Mouse (Mus musculus): Measurements from ENCODE around the gene Abr.
A peak's percentile ranks its signal among the peaks of the same experiment; 100 is the strongest.

The Abr gene

DNA sequence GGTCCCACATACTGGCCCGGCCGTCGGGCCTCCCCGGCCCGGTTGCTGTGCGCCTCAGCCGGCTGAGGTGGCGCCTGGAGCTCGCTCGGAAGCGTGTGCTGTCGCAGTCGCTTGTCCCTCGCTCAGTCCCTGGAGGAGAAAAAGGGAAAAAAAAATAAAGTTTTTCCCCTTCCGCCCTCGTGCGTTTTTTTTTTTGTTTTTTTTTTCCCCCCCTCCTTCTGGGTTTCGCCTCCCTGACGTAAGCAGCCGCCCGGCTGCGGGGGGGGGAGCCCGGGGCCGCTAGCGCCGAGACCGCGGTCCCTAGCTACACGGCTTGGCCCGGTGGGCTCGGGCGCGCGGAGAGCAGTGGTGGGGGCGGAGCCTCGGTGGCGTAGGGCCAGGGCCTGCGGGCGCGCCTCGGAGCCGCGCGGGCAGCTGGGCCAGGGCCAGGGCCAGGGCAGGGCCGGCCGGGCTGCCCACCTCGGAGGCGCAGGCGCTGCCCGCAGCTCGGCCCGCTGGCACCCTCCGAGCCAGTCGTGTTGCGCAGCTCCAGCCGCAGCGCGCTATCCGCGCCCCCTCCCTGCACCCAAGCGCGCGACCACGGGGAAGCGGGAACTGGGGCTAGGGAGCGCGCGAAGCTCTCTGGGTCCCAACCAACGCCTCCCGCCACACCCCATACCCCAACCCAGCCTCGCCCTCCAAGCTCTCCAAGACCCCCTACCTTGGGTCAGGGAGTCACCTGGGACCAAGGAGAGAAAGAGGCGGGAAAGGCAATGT, 1.3 kb upstream of the Abr start:
- DNase-seq (ENCODE audit: low spot score) = no peak

DNA sequence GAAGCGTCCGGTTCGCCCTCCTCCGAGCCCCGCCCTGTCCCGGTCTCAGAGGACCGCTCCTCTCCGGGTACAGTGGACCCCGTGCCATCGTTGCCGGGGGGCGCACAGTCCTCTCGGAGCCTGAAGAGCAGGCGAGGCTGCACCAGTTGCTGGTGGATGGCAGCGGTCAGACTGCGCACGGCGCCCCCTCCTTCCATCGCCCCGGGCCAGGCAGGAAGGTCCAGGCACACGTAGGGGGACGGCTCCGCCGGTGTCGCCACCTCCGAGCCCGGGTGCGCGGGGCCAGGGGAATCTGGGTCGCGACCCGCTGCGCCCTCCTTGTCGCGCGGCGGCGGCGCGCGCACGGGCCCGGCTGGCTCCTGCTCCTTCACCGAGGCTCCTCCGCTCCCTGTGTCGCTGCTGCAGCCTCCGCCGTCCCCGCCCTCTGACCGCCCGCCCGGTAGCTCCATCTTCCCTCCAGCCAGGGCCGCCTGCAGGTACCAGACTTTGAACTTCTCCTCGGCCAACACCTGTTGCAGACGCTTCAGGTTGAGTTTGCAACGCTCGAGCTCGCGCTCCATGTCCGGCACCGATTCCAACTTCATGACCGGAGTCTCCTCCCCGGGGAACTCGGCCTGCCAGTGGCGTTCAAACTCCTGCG, 572 bp upstream of the Abr start:
- DNase-seq (ENCODE audit: low spot score) = no peak

DNA sequence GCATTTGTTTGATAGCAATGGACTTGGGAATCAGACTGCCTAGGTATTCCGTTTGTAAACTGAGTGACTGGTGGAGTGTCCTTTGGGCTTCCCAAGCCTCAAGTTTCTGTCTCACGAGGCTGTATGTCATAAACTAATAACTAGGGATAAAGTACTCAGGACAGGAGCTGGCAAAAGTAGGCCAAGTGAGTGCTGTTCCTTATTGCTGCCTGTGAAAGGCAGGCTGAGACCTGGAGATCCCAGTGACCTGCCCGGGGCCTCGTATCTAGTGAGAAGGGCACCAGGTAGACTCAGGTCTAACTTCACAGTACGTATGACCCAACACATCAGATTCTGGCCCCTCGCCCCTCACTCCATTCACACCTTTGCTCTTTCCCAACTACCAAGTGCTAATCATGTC, 4.0 kb downstream of the Abr start:
- DNase-seq (ENCODE audit: low spot score) = no peak

DNA sequence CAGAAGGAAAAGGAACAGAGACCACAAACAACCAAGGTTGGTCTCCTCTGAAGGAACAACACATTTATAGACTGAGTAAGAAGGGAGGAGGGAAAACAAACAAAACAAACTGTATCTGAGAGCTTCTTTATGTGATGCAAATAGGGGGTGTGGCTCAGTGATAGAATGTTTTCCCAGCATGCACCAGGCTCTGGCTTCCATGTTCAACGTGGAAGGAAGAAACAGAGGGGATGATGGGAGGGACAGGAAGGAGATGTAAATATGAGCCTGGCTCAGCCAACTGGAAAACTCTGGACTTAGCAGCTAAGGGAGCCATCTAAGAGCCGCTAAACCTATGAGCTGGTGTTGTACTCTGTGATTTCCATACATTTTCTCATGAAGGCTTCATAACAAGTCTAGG, 7.9 kb downstream of the Abr start:
- DNase-seq (ENCODE audit: low spot score) = no peak

DNA sequence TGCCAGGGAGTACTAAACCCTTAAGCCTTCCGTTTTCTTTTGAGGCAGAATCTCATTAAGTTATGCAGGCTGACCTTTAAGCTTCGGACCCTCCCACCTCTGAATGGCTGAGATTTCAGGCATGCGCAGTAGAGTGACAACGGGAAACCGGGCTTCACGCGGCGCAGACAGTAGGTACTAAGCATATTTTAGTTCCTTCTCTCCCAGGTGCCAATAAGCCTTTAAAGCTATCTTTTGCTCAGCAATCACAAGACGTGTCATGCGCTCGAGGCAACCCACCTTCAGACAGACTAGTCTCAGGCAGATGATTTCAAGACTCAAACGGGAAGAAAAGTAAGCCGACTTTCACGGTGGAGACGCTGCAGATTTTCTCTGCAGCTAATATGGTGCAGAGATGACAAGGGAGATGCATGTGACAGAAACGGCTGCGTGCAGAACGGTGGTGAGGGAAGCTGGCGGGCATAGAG, 9.4 kb downstream of the Abr start:
- no peak for DNase-seq (ENCODE audit: low spot score)

DNA sequence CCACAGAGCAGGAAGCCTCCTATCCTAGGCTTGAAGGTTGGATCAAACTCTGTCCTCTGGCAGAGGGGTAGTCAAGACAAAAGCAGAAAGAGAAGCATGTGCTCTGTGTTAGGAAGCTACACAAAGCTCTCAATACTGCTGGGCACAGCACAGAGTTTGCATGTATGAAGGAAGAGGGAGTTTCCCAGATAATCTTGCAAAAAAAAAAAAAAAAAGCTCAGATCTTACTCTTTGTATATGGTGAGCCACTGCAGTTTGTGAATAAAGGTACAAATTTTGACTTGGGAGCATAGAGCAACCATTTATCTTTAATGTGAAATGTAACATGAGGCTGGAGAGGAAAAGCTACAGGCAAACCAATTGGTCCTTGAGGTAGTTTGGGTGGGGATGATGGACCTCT, 11.2 kb downstream of the Abr start:
- no peak for DNase-seq (ENCODE audit: low spot score)

DNA sequence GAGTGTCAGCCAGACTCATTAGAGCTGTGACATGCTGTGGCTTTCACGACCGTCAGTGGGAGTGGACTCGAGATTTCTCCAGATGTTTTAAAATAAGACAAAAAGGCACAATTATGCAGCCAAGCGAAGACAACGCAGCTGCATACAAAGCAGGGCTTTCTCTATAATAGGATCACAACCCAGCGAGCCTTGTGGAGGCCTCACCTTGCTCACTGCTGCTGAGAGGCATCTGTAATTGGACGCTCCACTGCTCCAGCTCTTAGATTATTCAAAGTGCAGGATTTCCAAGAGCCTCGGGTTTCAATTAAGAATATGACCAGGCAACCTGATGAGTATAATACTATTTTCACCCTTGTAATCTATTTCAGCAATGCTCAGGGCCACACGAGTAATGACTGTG, 15.6 kb downstream of the Abr start:
- no peak for DNase-seq (ENCODE audit: low spot score)

DNA sequence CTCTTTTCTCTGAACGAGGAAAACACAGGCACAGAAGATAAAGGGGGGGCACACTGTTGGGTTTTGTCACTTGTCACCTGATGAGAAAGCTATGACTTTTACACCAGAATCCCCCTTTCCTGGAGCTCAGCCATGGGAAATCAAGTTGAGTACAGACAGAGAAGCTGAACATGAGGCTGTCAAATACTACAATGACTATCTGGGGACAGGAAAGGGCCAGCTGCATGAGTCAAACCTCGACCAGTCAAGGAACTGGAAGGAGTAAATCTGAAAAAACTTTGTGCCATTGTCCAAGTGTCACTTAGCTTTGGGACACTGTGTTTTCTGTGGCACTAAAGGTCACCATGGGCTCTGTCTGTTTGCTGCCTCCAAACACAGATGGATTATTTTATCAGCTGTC, 22.9 kb downstream of the Abr start:
- no peak for DNase-seq (ENCODE audit: low spot score)

DNA sequence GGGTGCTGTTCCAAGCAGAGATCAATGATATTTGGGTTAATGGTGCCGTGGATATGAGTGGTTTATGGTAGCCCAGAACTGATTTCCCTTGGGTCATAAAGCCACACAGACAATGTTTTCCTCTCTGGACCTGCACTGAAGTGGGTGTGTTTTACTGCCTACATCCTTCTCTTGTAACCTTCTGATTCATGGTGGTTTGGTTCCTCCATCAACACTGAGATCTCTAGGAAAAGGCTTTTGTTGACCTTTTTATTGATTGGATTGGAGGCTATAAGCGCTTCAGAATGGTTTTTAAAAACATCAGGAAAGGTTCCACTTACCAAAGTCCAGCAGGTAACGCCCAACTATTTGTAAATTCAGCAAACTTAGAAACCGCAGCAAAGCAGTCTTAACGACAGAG, 23.4 kb downstream of the Abr start:
- DNase-seq (ENCODE audit: low spot score) = no peak

DNA sequence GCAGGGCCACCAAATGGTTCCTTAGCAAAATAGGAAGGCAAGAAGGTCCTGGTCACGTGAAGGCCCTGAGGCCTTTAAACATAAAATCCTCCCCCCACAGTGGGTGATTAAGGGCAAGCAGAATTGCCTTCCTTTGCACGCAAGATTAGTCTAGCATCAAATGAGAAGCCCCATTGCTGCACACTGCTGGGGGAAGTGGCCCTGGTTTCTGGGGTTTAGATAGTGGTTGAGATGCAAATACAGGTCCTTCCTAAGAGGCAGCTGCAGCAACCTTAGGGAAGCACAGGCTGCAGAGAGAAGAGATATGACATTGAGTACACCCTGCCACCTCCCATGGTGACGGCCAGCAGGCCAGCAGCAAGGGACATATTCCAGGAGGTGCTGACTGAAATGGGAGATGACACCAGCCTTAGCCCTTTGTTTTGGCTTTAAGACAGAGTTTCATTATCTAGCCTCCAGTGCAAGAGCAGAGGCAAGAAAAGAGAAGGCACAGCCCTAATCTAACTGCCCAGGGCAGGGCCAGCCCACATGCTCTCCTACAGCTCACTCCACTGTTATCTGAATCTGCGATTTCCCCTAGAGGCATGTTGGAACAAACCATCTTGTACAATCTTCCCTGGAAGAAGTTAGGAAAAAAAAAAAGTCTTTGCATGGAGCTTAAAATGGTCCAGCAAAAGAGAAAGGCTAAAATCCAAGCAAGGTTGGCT, 28.3 kb downstream of the Abr start:
- no peak for DNase-seq (ENCODE audit: low spot score)

DNA sequence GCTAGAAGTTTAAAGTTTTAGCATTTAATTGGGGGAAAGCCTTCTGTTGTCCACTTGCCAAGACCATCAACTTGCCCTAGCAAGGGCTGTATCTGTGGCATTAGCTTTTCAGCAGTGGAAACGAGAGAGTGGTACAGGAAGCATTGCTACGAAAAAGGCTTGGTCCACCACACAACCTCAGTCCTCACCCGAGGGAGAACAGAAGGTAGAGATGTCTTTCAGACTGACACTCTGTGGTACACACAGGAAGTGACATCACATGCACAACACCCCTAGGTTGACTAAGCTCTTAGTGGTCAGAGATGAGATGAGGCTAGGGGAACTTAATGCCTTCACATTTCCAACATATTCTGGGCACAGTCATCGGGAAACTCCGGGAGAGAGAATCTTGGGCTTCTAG, 32.4 kb downstream of the Abr start:
- no peak for DNase-seq (ENCODE audit: low spot score)

DNA sequence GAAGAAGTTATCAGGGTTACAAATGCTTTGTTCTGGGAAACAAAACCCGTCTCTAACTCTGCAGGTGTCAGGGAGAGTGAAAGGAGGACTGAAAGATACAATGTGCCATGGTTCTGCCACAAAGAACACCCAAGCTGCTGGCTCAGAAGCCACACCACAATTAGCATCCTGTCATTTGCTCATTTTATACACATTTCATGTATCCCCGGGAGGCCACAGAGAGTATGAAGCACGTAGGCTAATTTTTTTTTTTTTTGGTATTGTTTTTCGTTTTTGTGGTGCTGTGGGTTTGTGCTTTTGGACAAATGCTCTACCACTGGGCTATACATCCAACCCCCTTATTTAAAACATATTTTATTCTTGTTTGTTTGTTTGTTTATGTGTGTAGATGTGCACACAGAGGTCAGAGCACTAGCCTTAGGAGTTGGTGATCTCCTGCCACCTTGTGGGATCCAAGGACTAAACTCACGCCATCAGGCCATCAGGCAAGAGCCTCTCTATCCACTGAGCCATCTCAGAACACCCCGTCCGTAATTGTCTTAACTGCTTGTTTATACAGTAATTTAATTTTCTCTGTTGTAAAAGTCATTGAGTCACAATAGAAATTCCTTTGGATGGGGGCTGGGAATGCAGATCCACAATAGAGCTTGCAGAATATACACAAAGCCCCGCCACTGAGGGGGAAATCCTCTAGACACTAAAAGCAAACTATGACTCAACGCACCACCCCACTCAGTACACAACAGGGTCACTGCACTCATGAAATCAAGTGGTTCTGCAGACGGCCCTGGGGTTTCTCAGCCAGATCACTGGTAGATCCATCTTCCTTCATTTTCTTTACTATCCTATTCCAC, 33.3 kb downstream of the Abr start:
- DNase-seq (ENCODE audit: low spot score) = no peak

DNA sequence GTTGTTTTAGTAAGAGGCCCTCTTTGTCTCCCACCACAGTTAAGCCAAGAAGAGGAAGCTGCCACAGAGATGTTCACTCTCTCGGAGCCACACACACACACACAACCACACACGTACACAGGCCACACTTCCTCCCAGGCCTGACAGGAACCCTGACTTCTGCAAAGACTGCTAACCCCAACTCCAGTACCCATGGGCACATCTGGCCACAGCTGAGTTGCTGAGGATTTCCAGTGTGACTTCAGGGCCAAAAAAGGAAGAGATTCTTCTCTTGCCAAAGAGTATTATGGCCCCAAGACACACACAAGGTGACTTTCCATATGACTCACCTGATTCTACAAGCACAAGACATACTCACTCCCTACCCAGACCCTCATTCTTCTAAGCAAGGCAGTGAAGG, 34.1 kb downstream of the Abr start:
- no peak for DNase-seq (ENCODE audit: low spot score)

DNA sequence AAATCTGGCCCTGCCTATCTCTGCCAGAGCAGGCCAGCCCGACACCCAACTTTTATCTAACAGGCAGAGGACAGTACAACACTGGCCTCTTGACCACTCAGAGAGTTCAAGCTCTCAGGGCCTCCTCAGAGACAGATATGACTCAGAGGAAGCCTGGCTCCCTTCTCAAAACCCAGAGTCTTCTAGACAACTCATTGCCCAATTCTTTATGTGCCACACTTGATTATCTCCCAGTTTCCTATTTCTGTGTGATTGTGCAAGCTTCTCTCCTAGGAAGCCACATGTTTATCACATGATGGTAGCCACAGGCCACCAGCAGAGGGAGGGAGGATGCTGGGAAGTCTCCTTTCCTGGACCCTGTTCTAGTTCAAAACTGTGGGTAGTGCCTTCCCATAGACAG, 34.8 kb downstream of the Abr start:
- DNase-seq (ENCODE audit: low spot score) = no peak

DNA sequence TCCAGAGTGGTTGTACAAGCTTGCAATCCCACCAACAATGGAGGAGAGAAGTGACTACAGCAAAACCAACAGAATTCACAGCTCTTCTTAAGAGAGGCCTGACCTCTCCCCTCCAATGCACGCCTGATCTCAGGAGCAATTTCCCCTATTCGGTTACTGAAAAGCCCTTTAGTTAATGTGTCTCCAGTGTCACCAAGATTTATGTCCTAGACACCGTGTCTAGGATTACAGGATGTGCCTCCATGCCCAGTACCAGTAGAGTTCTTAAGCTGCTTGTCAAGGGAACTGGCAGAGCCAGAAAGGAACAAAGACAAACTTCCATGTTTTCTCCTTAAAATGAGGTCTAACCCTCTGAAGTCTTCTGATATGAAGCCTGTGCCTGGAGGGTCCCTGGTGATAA, 36.0 kb downstream of the Abr start:
- DNase-seq (ENCODE audit: low spot score) = no peak

DNA sequence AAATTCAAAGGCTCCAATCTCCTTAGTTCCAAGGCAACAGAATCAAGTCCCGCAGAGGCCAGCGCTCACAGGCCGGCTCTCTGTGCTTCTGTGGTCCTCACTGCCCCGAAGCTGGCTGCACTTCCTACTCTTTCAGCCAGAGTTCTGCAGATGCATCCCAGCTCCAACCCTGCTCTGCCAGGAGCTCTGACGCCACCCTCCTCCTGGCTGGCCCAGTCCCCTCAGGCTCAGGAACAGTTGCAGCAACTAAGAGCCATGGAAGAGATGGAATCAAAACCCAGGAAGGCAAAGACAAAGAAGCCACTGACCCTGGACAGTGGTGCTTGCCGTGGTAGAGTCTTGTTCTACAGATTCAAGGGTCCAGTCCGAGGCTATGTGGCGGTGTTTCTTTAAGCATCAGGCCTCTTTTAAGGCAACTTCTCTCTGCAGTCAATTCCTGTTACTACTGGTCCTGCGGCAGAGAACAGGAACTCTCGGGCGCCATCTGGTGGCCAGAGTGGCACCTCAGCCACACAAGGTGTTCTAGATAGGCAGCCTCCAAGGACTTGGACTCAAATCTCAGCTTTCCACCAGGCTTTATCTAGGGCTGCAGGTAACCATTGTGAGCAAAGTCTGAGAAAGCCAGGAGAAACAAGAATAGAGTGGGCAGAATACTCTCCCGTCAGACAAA, 44.4 kb downstream of the Abr start:
- DNase-seq (ENCODE audit: low spot score) = peak; percentile 72

DNA sequence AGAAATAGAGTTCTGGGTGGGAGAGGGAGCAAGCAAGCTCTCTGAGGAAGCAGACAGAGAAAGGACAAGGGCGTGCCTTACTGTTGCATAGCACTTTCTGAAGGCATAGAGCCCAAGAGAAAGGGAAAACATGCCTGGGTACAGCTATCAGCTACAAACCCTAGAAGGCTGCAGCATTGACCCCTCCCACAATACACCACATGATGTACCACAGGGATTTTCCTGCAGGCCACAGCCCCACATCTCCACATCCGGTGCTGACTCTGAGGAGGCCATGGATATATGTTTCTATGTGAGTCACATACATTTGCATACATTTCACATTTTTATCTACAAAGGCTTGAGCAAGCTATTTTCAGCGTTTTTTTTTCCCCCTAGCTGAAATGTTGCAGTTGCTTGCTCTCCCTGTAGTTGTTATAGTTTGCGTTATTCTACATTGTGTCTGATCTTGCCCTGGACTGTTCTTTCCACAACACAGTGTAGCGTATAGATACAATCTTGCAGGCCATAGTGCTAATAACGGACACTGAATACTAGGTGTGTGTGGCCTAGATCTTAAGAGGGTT, 49.2 kb downstream of the Abr start:
- peak; percentile 16 for DNase-seq (ENCODE audit: low spot score)

DNA sequence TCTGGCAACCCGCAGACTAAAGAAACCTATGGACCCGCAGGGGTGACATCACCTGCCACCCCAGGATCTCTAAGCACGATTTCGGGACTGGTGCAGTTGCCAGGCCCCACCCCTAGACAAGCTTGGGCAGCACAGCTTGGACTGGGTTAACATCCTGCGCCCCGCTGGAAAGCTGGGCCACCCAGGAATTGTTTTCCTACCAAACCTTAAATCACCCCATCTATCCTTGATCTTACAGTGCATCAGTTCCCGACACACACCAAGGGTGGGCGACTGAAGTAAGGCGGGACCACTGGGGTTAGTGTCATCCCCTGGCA, 50.5 kb downstream of the Abr start:
- no peak for DNase-seq (ENCODE audit: low spot score)

DNA sequence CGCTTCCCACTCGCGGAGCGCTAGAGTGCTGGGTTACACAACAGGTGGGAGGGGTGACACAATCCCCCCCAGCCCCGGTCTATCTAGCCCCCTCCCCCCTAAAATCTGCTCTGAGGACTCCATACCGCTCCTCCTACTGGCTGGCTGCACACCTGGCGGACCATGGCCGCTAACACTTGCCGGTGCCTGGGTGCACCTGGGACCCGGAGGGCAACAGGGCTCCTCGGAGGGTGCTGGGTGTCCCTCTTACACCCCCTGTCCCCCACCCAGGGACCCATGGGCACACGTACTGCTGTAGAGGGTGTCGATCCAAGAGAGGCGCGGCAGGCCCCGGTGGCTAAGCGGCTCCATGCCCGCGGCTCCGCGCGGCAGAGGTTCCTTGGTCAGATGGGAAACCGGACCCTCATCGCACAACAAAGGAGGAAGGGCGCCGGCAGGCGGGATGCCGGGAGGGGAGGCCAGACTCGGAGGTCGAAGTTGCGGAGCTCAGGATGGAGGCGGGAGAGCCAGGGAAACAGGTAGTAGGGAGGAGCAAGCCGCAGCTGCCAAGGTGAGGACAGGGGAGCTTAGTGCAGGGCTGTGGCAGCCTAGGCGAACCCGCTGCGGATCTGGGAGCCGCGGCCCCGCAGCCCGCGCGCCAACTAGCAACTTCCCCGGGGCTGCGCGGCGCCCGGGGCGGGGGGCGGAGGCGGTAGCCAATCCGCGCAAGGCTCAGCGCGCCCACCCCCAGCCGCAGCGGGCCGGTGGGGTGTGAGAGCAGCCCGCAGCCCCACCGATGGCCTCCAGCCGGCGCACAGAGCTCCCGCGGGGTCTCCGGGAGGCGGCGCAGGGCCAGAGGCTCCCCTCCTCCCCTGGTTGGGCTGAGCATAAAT, 51.1 kb downstream of the Abr start:
- DNase-seq (ENCODE audit: low spot score) = no peak

DNA sequence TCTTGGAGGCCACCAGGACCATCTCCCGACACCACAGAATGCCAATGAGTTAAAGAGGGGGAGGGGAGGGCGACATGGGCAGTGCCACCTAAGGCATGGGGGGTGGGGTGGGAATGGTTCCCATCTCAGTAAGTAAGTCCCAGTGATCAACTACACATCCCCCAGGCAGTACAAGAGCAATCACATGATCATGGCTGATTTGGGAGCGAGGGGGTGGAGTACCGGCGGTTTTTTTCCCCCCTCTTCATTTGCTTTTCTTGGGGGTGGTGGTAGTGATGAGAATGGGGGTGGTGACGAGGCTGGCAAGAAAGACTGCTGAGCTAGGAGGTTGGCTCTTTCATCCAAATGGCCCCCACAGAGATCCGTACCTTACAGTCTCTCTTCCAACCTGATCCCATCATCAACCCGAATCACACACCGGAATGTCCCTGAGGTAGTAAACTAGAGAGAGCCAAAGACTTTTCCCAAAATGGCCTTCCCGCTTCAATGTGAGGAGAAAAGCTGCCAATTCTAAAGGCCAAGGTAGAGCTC, 51.8 kb downstream of the Abr start:
- no peak for DNase-seq (ENCODE audit: low spot score)

Measured in T-cell, adult 2 months (primary cell).